Mouse (Mus musculus) ES-E14 (cell line): Measurements from ENCODE around the gene Proser3.

ENCODE experiments used
- ZC3H11A ChIP-seq: IDR thresholded peaks from 2 replicates; pipeline ENCODE4 v1.6.1; 2012; ENCODE audit warnings: low read depth, mild to moderate bottlenecking, inconsistent platforms, low read length, borderline replicate concordance
- ZNF384 ChIP-seq: IDR thresholded peaks from 2 replicates; pipeline ENCODE4 v1.6.1; 2012; ENCODE audit warnings: low read depth, low read length, inconsistent platforms

- TF ChIP-seq ZNF384 (no peak), ZC3H11A (no peak)
Observed at GRCm38 (mm10) chr7:30560296-30560695, 8.2 kb upstream of the Proser3 start.
